Mouse (Mus musculus): ENCODE measurements around the gene Ltbp2.

The Ltbp2 gene

GRCm38 (mm10) chr12:84834773-84835172 is 41.6 kb downstream of the Ltbp2 start:
- TF ChIP-seq GATA4 (IDR thresholded peaks at IDR 0.05; ENCODE audit: insufficient replicate concordance, low read length), result no peak

- no peak for TF ChIP-seq GATA4 (IDR thresholded peaks at IDR 0.05; ENCODE audit: insufficient replicate concordance, low read length)
Measured at GRCm38 (mm10) chr12:84831648-84832047, 44.7 kb downstream of the Ltbp2 start.

- no peak for TF ChIP-seq GATA4 (IDR thresholded peaks at IDR 0.05; ENCODE audit: insufficient replicate concordance, low read length)
Measured at GRCm38 (mm10) chr12:84831141-84831540, 45.2 kb downstream of the Ltbp2 start.

GRCm38 (mm10) chr12:84830438-84830837 is 45.9 kb downstream of the Ltbp2 start:
- no peak for TF ChIP-seq GATA4 (IDR thresholded peaks at IDR 0.05; ENCODE audit: insufficient replicate concordance, low read length)

GRCm38 (mm10) chr12:84829913-84830312 is 46.4 kb downstream of the Ltbp2 start:
- no peak for TF ChIP-seq GATA4 (IDR thresholded peaks at IDR 0.05; ENCODE audit: insufficient replicate concordance, low read length)

GRCm38 (mm10) chr12:84829109-84829724 is 47.1 kb downstream of the Ltbp2 start:
- TF ChIP-seq GATA4 (IDR thresholded peaks at IDR 0.05; ENCODE audit: insufficient replicate concordance, low read length), result no peak

GRCm38 (mm10) chr12:84827384-84827933 is 48.9 kb downstream of the Ltbp2 start:
- no peak for TF ChIP-seq GATA4 (IDR thresholded peaks at IDR 0.05; ENCODE audit: insufficient replicate concordance, low read length)

GRCm38 (mm10) chr12:84824203-84824602 is 52.1 kb downstream of the Ltbp2 start:
- TF ChIP-seq GATA4 (IDR thresholded peaks at IDR 0.05; ENCODE audit: insufficient replicate concordance, low read length), result no peak

GRCm38 (mm10) chr12:84823601-84824000 is 52.7 kb downstream of the Ltbp2 start:
- no peak for TF ChIP-seq GATA4 (IDR thresholded peaks at IDR 0.05; ENCODE audit: insufficient replicate concordance, low read length)

GRCm38 (mm10) chr12:84819236-84820168 is 56.8 kb downstream of the Ltbp2 start:
- no peak for TF ChIP-seq GATA4 (IDR thresholded peaks at IDR 0.05; ENCODE audit: insufficient replicate concordance, low read length)

GRCm38 (mm10) chr12:84818496-84818895 is 57.8 kb downstream of the Ltbp2 start:
- no peak for TF ChIP-seq GATA4 (IDR thresholded peaks at IDR 0.05; ENCODE audit: insufficient replicate concordance, low read length)

- no peak for TF ChIP-seq GATA4 (IDR thresholded peaks at IDR 0.05; ENCODE audit: insufficient replicate concordance, low read length)
Measured at GRCm38 (mm10) chr12:84814663-84815325, 61.5 kb downstream of the Ltbp2 start.

- TF ChIP-seq GATA4 (IDR thresholded peaks at IDR 0.05; ENCODE audit: insufficient replicate concordance, low read length), result no peak
Measured at GRCm38 (mm10) chr12:84813773-84814172, 62.6 kb downstream of the Ltbp2 start.

- TF ChIP-seq GATA4 (IDR thresholded peaks at IDR 0.05; ENCODE audit: insufficient replicate concordance, low read length), result no peak
Measured at GRCm38 (mm10) chr12:84812004-84812403, 64.3 kb downstream of the Ltbp2 start.

- TF ChIP-seq GATA4 (IDR thresholded peaks at IDR 0.05; ENCODE audit: insufficient replicate concordance, low read length), result no peak
Measured at GRCm38 (mm10) chr12:84811510-84811909, 64.8 kb downstream of the Ltbp2 start.

Data from liver, adult (tissue).